Mouse (Mus musculus) adrenal gland, postnatal 10 days (tissue): ENCODE data around the gene Flna. TPM values are rescaled to one million over a fixed set of nuclear protein-coding genes. Genes with fewer than 3 reads are reported as not detected.

ENCODE experiments used
- DNase-seq: peaks from one replicate; pipeline ENCODE4 v3.0.0; 2021; ENCODE audit warnings: mixed read lengths
- long read RNA-seq, 2 experiments: library from polyadenylated mRNA; stranded (forward); transcript quantifications; one replicate each; pipeline ENCODE4 v2.0.0; 2021
- total RNA-seq, 2 experiments: library from RNA; stranded (reverse); gene quantifications; 2 replicates each; pipeline ENCODE4 v1.2.3; 2021

Flna gene
- 100 to 1,000 TPM; 151 to 183 TPM for total RNA-seq
- long read RNA-seq, experiment 1, full-length matches to known transcripts = 1 of 25 reads
- long read RNA-seq, experiment 1, partial matches to known transcripts = 19 of 25 reads
- long read RNA-seq, experiment 1, other reads (novel, unspliced or antisense) = 5 of 25 reads
- long read RNA-seq, experiment 2, full-length matches to known transcripts = 3 of 23 reads
- long read RNA-seq, experiment 2, partial matches to known transcripts = 17 of 23 reads
- long read RNA-seq, experiment 2, other reads (novel, unspliced or antisense) = 3 of 23 reads

DNA sequence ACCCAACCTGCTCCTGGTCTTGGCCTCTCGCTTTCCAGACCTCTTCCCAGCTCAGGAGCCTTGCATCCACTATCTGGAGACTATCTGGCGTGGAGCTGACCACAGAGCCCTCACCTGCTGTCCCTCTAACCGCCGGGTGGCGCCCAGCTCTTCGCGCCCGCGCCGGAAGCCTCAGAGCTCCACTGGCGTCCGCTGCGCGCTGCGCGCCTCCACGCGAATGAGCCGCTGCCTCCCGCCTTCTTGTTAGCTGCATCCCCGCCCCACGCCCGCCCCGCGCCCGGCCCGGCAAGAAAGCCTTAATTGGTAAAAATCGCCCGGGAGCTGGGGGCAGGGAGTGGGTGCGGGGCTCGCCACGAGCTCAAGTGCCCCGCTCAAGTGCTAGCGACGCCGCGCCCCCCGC, at the start of gene Flna:
Flna (minus strand) TSS at position 206 of the 400 bp plus-strand sequence.
- peak; percentile 76 for DNase-seq

DNA sequence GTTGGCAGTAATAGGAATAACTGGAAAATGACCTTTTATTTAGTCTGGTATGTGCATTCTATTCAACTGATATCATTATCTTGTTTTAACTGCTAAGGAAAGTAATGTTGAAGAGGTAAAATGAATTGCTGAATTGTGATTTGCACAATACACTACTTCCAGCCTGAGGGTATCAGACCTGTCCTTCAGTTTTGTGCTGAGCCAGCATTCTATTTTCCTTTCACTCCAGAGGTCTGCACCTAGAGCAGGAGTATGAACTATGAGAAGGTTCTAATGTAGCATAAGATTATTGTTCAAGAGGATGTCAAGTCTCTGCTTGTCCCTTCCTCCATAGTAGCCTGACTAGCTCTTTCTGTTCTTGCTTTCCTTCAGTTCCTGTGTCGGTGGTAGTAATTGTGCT, 48.7 kb upstream of the Flna start:
- DNase-seq = no peak

DNA sequence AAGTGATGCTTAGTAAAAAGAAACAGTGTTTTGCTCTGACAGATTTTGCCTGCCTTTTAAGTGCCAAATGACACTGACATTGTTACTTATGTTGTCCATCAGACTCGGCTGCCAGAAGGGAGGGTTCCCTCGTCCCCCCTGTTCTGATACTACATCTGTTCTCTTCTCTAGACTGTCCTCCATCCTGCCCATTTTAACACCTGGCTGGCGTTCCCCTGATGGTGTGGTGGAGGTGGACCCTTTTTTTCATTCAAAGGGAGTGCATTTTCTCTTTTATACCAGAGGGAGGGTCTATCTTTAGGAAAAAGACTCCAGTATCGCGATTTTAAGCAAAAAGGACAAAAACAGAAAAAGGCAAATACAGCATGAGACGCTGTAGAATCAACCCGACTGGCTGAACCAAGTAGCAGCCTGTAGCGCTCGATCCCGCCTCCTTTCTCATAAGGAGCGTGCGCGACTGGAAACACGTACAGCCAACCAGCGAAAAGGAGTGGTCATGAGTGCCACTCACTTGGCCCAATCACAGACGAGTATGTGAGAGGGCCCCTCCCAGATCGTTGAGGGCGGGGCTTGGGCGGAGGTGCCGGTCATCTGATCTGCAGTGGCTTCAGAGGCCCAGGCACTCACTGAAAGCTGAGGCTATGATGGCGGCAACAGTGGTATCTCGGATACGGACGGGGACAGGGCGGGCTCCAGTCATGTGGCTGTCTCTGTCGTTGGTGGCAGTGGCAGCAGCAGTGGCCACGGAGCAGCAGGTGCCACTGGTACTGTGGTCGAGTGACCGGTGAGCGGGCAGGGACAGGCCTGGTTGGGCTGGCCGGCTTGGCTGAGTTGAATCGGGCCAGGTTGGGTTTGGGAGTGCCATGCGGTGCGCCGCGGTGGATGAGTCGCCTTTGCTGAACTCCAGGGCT, 47.2 kb upstream of the Flna start, which contains the start of gene Atp6ap1:
Atp6ap1 (plus strand) TSS at position 560 of the 911 bp plus-strand sequence.
- DNase-seq = peak; percentile 93

DNA sequence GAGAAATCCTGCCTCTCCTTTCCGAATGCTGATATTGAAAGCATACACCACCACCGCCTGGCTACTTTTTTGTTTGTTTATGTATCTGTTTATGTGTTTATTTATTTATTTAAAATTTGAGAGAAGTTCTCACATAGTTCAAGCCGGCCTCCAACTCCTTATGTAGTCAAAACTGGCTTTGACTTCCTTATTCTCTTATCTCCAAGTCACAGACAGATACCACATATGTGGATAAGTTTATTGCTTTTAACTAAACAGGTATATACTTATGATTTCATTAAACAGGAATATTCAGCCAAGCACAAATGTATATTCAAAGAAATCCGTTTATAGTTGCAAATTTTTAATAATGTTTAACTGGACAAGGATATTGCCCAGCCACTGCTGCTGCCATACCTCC, 43.8 kb upstream of the Flna start:
- no peak for DNase-seq

DNA sequence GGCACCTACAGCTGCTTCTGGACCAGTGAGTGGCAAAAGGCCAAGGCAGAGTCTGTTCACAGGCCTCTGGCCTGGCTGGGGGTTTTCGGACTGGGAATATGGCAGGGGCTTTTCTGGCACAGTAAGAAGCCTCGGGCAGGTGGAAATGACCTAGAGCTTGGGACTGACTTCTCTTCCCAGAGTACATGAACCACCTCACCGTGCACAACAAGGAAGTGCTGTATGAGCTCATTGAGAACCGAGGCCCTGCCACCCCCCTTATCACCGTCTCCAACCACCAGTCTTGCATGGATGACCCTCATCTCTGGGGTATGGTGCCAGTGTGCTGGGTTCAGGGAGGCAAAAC, 33.4 kb upstream of the Flna start:
- DNase-seq = no peak

DNA sequence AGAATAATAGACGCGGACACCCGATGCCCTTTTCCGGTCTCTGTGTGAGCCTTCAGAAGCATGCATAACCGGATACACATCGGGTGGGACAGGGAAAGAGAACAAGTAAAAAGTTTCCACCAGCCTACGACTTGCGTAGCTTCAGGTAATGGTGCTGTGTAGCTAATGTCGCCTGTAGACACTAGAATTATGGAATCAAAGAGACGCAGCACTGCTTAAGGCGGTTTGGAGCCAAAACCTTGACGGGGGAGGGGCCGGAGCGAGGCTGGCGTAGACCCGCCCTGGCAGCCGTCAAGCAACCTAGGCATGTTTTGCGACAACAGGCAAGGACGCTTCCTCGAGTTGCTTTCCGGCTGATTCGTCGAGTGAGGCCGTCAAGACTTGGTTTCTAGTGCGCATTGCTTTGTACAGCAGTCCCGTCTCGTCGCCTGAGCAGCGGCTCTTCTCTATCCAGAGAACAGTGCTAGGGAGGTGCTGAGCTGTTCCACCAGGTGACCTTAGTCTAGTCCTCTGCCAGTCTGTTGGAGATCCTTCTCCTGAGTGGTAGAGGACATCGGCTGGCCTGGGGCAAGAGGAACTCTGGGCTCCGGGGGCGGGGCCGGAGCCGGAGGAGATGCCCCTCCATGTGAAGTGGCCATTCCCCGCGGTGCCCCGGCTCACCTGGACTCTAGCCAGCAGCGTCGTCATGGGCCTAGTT, 32.9 kb upstream of the Flna start:
- DNase-seq = peak; percentile 89

DNA sequence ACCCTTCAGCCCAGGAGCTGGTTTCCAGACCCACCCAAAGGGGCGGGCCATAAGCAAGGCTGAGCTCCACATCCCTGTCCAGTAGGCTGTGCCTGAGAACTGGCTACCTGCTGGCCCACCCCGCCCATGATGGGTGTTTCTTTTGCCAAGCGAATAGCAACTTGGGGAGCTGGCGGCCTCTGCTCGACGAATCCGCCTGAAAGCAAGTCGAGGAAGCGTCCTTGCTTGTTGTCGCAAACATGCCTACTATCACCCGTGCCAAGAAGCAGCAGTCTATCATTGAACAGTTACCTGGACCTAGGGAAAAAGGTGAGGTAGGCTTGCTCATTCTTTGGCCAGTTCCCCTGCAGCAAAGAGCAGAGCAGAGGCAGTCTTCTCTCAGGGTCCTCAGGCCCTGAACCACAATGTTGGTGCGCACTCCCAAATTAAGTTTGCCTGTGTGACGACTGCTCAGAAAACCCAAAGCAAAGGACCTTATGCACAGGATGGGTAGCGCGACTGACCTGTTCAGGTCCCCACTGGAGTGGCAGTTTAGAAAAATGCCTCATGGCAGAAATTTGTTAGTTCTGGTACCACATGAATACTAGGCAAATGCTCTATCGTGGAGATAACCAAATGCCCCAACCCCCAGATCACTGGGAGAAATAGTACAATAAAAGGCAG, 32.2 kb upstream of the Flna start, which contains the start of the genes Taz and Dnase1l1:
Taz (plus strand) TSS at position 181 of the 663 bp plus-strand sequence.
Dnase1l1 (minus strand) TSS at position 606 of the 663 bp plus-strand sequence.
- DNase-seq = peak; percentile 84

DNA sequence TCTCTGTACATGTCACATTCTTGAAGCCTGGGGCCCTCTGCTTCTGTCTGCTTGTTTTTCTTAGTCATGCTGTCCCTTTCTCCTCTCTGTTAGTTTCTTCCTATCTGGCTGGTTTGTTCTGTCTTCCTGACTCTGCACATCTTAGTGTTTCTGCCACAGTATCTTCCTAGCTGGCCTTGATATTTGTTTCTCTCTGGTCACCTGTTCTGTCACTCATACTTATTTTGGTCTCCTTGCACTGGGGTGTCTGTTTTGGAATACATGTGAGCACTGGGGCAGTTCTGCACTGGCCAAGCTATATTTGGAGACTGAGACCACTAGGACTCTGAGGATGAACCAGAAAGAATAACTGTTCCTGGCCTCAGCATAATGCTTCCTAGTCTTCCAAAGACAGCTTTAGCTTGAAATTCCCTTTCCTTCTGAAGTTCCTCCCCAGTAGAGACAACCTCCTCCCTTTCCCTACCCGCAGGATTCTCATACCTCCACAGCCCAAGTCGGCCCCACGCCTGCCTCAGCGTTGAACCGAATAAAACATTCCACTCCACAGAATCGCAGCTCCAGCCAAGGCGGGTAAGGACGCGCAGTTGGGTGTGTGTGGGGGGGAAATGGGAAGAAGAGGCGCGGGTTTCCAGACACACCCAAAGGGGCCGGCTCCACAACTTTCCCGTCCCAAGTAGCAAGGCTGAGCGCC, 31.6 kb upstream of the Flna start:
- DNase-seq = no peak

DNA sequence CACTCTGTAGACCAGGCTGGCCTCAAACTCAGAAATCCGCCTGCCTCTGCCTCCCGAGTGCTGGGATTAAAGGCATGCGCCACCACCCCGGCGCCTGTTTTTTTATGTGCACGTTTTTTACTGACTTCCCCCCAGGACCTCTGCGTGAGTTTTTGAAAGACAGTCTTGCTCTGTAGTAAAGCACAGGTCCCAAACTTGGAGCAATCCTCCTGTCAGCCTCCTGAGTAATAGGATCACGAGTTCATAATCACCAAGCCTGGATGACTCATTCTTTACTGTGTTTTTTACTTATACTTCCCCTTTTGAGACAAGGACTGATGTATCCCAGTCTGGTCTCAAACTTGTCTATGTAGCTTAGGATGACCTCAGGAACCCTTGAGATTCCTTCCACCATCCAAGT, 28.3 kb upstream of the Flna start:
- DNase-seq = no peak

DNA sequence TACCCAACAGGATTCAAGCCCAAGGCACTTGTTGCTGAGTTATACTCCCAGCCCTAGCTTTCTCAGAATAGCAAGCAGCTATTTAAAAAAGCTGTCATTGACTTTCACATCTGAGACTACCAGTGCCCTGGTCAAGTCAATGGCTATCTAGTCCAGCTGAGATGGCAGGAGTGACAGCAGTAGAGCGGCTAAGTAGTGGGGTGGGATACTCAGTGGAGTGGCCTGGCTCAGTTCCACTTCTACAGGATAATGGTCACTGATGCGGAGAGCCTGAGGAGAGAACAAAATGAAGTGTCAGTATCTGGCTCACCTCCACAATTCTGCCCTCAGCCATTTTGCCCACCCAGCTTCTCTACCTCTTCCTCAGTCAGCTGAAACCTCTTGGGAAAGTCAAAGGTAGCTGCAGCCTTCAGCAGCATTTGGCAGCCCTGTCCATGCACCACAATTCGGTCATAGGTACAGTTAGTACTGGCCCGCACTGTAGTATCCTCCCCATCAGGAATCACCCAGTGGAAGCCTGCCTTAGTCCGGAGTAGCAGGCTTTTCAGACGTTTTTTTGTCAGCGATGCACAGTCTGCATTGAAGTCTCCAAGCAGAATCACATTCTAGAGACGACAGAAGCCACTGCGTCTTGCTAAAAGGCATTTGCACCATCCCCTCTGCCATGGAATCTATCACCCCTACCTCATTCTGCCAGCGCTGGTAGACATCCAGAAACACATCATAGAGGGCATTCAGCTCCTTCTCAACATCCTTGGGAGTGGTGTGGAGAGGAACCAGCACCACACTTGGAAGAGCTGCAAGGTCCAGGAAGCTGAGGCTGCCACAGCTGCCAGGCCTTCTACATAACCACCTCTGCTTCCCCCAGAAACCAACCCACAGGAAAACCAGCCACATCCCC, 24.1 kb upstream of the Flna start:
- DNase-seq = no peak

DNA sequence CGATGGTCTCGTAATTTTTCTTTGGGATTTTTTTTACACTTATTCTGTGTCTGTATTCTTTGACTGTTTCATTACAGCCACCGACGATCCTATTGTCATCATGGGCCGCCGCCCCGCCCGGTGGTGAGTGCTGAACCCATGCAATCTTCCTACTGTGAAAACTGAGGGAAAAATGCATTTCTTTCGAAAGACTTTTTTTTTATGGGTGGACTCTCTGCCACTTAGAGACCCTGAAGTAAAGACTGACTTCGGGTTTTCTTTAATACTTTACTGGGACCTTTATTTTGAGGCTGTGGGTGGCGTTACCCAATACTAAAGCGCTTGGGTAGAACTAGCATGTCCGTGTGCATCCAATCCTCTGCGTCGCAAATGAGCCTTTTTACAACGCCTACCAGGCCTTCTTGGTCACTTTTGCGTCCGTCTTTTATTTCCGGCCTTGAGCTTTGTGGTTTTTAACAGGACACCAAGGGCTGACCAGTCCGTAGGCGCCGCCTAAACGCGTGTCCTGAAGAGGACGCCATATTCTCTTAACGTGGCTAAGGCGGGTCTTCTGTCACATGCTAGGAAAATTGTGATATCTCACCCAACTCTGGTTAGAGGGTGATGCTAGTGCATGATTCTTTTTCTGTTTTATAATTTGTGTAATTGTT, 21.4 kb upstream of the Flna start:
- peak; percentile 49 for DNase-seq

DNA sequence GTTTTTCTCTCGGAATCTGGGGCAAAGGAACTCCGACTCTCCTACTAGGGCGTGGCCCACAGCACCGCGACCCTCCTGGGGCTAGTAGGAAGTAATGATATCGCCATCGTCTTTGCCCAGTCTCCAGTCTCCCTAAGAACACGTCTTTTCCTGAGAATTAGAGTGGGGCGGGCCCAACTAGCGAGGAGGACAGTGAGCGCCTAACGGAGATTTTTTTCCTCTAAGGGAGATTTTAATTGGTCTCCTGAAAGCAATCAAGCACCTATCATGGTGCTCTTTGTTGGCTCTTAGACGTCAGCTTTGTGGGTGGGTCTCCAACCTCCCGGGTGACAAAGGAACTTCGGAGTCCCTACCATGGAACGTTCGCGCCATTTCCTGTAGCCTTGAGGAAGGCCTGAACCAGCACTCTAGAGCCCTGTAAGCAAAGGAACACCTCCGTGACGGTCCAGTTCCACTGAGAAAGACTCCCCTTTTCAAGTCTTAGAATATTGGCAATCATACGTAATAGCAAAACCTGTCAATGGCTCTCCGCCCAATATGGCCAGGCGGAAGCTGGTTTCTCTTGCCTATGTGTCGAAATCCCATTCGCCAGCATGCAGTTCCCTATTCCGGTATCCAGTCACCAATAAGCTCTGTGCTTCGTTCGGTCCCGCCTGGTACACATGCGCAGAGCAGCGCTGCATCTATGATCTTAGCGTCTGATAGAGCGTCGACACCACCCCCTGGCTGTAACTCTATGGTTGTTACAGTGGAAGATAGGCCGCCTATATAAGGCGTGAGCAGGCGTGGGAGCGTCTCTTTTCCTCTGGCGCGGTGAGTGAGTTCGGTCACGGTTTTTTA, 20.7 kb upstream of the Flna start, which contains the start of gene Rpl10:
Rpl10 (plus strand) TSS at position 751 of the 840 bp plus-strand sequence.
- peak; percentile 88 for DNase-seq

DNA sequence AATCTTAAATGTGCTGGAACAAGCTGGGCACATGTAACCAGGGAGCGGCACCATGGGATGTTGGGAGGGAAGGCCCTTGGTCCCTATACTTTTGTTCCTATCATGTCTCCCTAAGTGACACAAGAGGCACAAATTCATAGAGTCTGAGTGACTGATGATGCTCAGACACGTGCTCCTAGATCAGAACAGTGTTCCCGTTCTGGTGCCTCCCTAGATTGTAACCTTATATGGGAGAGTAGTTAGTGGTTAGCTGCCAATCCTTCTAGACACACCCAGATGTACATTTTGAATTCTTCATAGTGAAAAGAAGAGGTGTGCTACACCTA, 20.1 kb upstream of the Flna start:
- no peak for DNase-seq

DNA sequence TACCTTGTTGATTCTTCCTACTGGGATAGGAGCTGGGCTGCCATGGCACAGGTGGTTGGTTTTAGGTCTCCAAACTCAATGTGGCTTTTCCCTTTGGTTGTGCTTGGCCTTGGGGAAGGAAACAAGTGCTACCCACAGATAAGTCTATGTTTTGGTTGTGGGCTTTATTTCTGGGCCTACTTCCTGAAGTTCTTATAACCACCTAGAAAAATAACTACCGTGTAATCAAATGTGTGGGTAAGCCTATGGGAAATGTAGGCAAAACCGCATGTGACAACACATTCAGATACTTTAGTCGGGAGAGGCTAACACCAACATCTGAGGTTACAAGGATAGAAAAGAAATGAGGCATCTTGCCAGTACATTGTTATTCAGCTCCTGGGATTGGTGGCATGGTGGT, 8.1 kb upstream of the Flna start:
- DNase-seq = no peak

DNA sequence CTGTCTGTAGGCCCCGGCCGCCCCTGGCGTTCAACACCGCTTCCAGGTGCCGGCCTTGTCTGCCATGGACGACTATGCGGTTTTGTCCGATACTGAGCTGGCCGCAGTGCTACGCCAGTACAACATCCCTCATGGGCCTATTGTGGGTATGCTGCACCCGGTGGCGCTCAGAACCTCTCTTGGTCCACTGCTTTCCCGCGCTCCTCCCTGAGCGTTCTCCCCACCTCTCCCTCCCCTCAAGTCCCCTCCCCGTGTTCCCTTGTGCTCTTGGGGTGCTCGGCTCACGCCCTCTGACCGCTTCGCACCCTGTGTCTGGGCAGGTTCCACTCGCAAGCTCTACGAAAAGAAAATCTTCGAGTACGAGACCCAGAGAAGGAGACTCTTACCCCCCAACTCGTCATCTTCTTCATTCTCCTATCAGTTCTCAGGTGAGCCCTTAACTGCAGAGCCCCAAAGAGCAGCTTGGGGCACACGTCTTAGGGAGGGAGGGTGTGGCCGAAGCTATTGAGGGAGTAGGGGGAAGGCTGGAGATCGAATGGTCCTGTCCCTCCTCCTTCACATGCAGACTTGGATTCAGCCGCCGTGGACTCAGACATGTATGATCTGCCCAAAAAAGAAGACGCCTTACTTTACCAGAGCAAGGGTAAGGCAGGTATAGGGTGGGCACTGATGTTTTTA, 5.4 kb upstream of the Flna start:
- no peak for DNase-seq

DNA sequence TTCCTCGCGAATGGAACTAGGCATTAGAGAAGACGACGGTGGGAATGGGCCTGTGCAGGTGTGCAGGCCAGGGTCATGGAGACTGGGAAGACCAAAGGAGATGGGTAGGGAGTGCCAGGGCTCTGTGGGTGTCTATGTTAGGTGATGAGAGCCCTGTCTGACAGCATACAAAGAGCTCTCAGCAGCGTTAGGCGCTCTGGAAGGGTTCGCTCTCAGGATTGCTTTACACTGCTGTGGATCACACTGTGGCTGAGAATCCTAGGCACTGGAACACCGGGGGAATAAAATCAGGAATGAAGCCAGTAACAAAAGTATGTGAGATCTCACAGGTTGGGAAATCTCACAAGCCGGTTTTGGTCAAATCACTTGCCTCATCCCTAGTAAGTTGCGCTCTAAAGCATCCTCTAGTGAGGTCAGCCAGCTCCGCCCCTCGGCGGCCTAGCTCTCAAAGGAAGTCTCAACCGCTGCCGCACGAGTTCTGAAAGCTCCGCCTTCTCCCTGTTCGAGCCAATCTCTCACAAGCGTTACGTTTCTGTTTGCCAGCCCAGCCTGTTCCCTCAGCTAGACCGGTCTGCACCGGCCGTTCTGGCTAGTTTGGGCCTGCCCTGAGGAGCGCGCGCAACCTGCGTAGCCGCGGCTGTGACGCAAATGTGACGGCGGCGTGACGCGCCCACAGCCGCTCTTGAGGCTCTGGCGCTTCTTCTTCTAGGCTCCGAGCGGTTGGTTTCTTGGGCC, 4.7 kb upstream of the Flna start, which contains the start of gene Emd:
Emd (plus strand) TSS at position 535 of the 735 bp plus-strand sequence.
- DNase-seq = peak; percentile 90

DNA sequence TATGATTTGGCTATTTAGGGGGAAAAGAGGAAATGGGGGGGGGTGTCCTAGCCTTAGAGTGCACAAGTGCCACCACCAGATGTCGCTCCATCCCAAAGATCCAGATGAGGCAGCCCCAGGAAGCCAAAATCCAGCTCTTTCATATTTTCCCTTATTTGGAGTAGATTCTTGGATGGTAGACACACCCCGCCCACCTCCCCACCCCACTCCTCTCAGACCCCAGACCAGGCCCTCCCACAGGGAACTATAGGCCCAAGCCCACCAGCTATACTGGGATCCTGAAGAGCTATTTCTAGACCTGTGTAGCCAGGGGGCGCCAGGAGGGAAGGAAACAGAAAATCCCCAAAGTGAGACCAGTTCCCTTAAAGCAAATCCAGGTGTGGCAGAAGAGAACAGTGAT, 969 bp downstream of the Flna start:
- peak; percentile 68 for DNase-seq

DNA sequence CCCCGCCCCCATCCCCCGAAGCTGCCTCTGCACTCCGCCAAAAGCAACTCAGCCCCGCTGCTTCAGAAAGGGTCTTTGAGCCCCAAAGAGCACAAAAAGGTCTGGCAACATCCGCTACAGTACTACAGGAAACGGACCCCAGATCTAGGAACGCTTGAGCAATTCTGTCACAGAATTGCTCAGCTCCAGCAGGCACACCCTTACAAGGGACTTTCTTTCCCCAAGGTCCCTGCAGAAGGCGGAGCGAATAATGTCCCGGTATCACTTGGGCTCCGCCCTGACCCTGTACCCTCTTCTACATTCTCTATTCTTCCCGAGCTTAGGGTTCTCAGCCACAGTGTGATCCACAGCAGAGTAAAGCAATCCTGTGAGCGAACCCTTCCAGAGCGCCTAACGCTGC, 2.9 kb downstream of the Flna start:
- no peak for DNase-seq
